Mouse (Mus musculus): ENCODE results near the gene Isca2.

DNA sequence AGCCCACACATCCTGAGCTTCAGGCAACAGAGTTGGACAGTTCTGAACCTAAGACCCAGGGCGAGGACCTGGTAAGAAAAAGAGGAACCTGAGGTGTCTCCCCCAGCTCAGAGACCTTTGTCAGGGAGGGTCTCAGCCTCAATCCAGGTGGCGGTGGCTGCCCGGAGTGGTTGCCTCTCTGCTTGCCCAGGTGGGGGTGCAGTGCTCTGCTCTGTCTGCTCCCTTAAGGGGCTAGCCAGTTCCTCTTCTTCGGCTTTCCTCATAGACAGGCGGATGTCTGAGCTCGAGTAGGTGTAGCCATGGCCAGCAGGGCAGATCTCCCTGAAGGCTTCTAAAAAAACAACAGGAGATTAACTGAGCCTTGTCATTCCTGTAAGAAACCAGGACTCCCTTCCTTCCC, 36.0 kb downstream of the Isca2 start:
- TF ChIP-seq POLR2A (IDR thresholded peaks at IDR 0.05; ENCODE audit: insufficient read length, low read depth) (no peak), POLR2AphosphoS2 (IDR thresholded peaks at IDR 0.05; ENCODE audit: insufficient read length, low read depth) (no peak), MYOD1 (IDR thresholded peaks at IDR 0.05; ENCODE audit: control insufficient read depth in 1 of 3, insufficient read length in 2 of 3, low read depth in 2 of 3) (no peak), USF1 (IDR thresholded peaks at IDR 0.05; ENCODE audit: low read depth) (no peak), MAX (IDR thresholded peaks at IDR 0.05; ENCODE audit: low read depth) (no peak), TCF12 (IDR thresholded peaks at IDR 0.05; ENCODE audit: insufficient read depth, poor library complexity, severe bottlenecking) (no peak), CEBPB (IDR thresholded peaks at IDR 0.05; ENCODE audit: insufficient read depth, poor library complexity, severe bottlenecking) (no peak), TCF3 (IDR thresholded peaks at IDR 0.05; ENCODE audit: insufficient read length, low read depth) (no peak), E2F4 (IDR thresholded peaks at IDR 0.05; ENCODE audit: insufficient read depth) (no peak), REST (IDR thresholded peaks at IDR 0.05; ENCODE audit: insufficient read depth, insufficient read length) (no peak), MYOG (IDR thresholded peaks at IDR 0.05; ENCODE audit: control insufficient read depth in 1 of 3, insufficient read depth in 1 of 3, insufficient read length in 2 of 3, low read depth in 2 of 3) (no peak), SRF (IDR thresholded peaks at IDR 0.05; ENCODE audit: control insufficient read depth, insufficient read length, low read depth) (no peak)
